Mouse (Mus musculus): ENCODE data around the gene Gm10338.
"Not testable (repeated sequence)": the region's sequence is repeated elsewhere in the genome, so short reads cannot be mapped to it uniquely, and the experiment has no call there.

DNA sequence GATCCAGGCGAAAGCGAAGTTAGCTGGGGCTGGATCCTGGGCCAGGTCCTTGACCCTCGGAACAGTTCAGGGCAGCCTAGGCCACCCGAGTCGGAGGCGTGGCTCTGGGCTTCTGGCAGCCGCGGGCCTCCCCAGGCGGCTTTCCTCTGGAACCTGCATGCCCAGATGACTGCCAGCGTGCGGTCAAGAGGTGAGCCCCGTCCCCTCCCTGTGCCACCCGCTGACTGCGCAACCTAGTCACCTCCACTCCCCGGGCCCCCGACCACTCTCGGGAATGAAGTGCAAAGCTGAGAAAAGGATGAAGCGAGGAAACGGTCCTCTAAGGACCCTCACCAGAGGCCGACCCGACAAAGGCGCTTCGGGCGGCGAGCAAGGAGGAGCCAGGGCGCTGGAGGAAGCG is 27.5 kb downstream of the Gm10338 start:
- not testable (repeated sequence) for TF ChIP-seq CTCF (IDR thresholded peaks at IDR 0.05 in 2 of 3, conservative IDR thresholded peaks at IDR 0.05 in 1 of 3; ENCODE audit: control insufficient read depth in 1 of 3, insufficient read depth in 1 of 3, low read depth in 2 of 3, low read length in 3 of 3, poor library complexity in 1 of 3, severe bottlenecking in 1 of 3); POLR2AphosphoS5 (IDR thresholded peaks at IDR 0.05; ENCODE audit: borderline replicate concordance, low read depth, low read length); ZKSCAN1 (IDR thresholded peaks at IDR 0.05; ENCODE audit: low read depth, low read length); TAL1 (IDR thresholded peaks at IDR 0.05; ENCODE audit: low read length); MAX (IDR thresholded peaks at IDR 0.05; ENCODE audit: low read length); E2F4 (IDR thresholded peaks at IDR 0.05; ENCODE audit: borderline replicate concordance, low read depth, low read length); MEF2A (IDR thresholded peaks at IDR 0.05; ENCODE audit: extremely low read depth, insufficient replicate concordance, low read depth, low read length, poor library complexity, severe bottlenecking); ZMIZ1 (IDR thresholded peaks at IDR 0.05; ENCODE audit: low read depth, low read length); POLR2A (IDR thresholded peaks at IDR 0.05; ENCODE audit: control insufficient read depth in 1 of 2, insufficient read depth in 1 of 2, low read depth in 1 of 2, low read length in 2 of 2, poor library complexity in 1 of 2); ZC3H11A (IDR thresholded peaks at IDR 0.05; ENCODE audit: low read depth, low read length)
